Mouse (Mus musculus) olfactory bulb, adult 2 months (tissue): ENCODE data around the gene Slc30a2.

Experiments used
- CTCF ChIP-seq: fragments of 200-500 bp; IDR thresholded peaks from 2 replicates; pipeline ENCODE4 v1.5.1; 2012; ENCODE audit warnings: low read depth, mild to moderate bottlenecking, low read length, moderate library complexity; ENCODE audit not compliant: insufficient read depth
- POLR2A ChIP-seq: fragments of 200-500 bp; IDR thresholded peaks from 2 replicates; pipeline ENCODE4 v1.6.1; 2012; ENCODE audit warnings: mild to moderate bottlenecking, low read depth, low read length, moderate library complexity; ENCODE audit not compliant: insufficient read depth

DNA sequence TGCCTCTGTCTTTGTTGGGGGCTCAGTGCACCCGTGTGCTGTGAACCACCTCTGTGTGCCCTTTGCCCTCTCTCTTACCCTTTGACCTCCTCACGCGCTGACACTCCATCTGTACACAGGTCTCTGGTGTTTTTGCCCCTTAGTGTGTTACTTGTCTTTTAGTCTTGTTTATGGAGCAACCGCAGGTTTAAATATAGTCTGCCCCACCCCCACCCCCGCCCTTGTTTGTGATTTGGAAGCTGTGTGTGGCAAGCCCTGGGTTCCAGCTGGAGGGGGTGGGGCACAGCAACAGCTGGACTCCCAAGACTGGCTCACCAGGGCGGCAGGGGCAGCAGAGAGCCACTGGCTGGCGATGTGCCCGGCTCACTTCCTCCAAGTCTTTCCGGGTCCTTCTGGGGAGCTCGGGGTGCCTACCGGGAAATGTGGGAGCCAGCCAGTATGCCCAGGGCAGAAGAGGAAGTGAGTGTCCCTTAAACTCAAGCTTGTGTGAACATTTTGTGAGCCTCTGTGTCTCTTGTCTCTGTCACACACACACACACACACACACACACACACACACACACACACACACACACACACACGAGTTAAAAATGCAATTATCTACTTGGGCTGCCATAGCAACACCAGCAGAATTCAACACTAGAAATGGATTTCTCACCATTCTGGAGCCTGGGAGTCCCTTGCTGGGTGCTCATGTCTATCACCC lies 35.5 kb upstream of the Slc30a2 start:
- TF ChIP-seq POLR2A, result no peak
- peak; percentile 28; the same call in 1 of the 2 replicates for TF ChIP-seq CTCF
